Mouse (Mus musculus) mammary gland, adult 2 months (tissue): ENCODE measurements around the gene Vip. TPM values are rescaled to one million over a fixed set of nuclear protein-coding genes. Genes with fewer than 3 reads are reported as not detected.

Experiments
- polyA plus RNA-seq: library from polyadenylated mRNA; depleted of rRNA; stranded (reverse); fragments of >200 nt; gene quantifications from 2 replicates; pipeline ENCODE4 v1.2.3, GENCODE M21; 2012; ENCODE audit warnings: low replicate concordance; rRNA removed

Vip gene
- 0.07 TPM in 1 of 2 replicates, not detected in the other for polyA plus RNA-seq

GRCm38 (mm10) chr10:5639112-5639511, at the start of gene Vip:
Gene Vip (plus strand): TSS chr10:5639218.

GRCm38 (mm10) chr10:5593464-5593863, 45.6 kb upstream of the Vip start, which contains the start of gene Myct1:
Gene Myct1 (plus strand): TSS chr10:5593775.

Other genes with a start within 250 kb of the Vip start
- gene Syne1, start 87.7 kb upstream of the Vip start, polyA plus RNA-seq, result 16.9 and 21.7 TPM in 2 replicates
- 5.8 and 7.1 TPM in 2 replicates for gene Myct1, start 45.4 kb upstream of the Vip start, polyA plus RNA-seq
- 1.1 and 1.5 TPM in 2 replicates for gene Fbxo5, start 166.4 kb downstream of the Vip start, polyA plus RNA-seq
- 2.3 and 3.0 TPM in 2 replicates for gene Mtrf1l, start 184.7 kb downstream of the Vip start, polyA plus RNA-seq